Mouse (Mus musculus): ENCODE data around the gene Rtf1.

DNA sequence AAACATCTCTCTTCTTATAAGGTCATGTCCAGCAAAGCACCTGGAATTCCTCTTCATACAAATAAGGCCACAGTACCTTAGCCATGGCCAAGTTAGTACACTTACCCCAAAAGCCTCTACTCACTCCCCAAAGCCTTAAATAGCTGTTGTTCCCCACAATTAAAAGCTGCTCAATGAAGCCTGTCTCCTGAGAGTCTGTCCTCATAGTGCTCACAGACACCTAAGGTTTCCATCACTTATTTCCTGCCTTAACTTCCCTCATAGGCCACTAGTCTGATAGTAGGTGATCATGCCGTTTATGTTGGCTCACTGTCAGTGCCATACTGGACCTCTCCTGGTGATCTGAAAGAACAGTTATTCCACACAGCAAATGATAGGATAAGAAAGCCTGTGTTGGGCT lies 87.4 kb downstream of the Rtf1 start:
- no peak for TF ChIP-seq POLR2A (IDR thresholded peaks at IDR 0.05; ENCODE audit: borderline replicate concordance, insufficient read depth, low read length)
- TF ChIP-seq CTCF (IDR thresholded peaks at IDR 0.05; ENCODE audit: borderline replicate concordance, insufficient read depth, low read depth, low read length) = no peak

All from cerebellum, adult 2 months (tissue).